Mouse (Mus musculus): Measurements from ENCODE around the gene Ino80b.
A peak's percentile ranks its signal among the peaks of the same experiment; 100 is the strongest.

Ino80b gene

GRCm38 (mm10) chr6:83083497-83083896 is 41.7 kb downstream of the Ino80b start:
- DNase-seq: no peak

- no peak for DNase-seq
Measured at GRCm38 (mm10) chr6:83080210-83080609, 45.0 kb downstream of the Ino80b start.

GRCm38 (mm10) chr6:83078324-83078858 is 46.8 kb downstream of the Ino80b start:
- peak; percentile 100 for DNase-seq

- DNase-seq: no peak
Measured at GRCm38 (mm10) chr6:83077630-83078323, 47.5 kb downstream of the Ino80b start, which contains the start of gene Pcgf1. Gene Pcgf1 (plus strand): TSS chr6:83077869.

- no peak for DNase-seq
Measured at GRCm38 (mm10) chr6:83074979-83075378, 50.3 kb downstream of the Ino80b start.

All from right cerebral cortex, postnatal 4 days (tissue).